Mouse (Mus musculus): Measurements from ENCODE around the gene Meox2.

DNA sequence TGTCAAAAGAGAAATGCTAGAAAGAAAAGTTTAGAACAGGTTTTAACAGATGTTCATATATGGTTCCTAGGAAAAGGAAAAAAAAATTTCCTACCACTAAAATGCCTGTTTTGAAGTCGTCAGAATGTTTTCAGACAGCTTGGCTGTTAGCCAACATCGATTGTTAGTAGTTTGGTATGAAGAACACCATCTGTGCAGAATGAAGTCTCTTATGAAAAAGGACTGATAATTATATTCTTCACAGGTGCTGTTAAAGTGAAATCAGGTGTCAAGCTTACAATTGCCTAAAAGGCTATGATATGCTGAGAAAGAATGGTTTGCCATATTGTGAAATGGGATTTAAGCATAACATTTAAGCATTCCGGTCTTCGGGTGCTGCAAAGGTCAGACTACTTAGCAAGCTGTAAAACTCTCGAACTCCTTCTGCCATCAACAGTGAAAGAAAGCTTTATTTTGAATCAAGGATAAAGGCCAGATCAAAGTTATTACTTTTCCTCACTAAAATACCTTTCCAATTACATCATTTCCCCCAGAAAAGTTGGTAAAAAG, 80.7 kb downstream of the Meox2 start:
- TF ChIP-seq CTCF (IDR thresholded peaks at IDR 0.05; ENCODE audit: extremely low read depth, insufficient read depth, low read length) (no peak), POLR2A (IDR thresholded peaks at IDR 0.05; ENCODE audit: extremely low read depth, insufficient read depth, low read length) (no peak)

Data from cortical plate, adult 2 months (tissue).